Mouse (Mus musculus): ENCODE measurements around the gene Krt24. TPM values are rescaled to one million over a fixed set of nuclear protein-coding genes. Genes with fewer than 3 reads are reported as not detected.
A peak's percentile ranks its signal among the peaks of the same experiment; 100 is the strongest.

Gene Krt24
- polyA plus RNA-seq, 1 experiment, result 0.15 TPM

DNA sequence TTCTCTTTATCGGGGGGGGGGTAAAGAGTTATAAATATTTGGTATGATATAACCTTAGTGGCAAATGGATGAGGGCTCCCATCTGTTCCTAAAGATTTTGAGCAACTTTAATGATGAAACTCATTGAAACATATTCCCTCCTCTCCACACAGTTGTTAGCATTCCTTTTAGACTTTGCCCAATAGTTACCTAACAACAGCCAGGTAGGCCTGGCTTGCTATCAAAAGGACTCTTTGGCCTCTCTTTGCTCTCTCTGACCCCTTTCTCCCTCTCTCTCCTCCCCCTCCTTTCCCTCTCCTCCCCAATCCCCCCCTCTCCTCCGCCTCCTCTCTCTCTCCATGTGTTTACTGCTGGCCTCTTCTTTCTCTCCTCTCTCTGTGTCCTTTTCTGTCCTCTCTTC lies 29.5 kb upstream of the Krt24 start:
- TF ChIP-seq POLR2A (IDR thresholded peaks at IDR 0.05; ENCODE audit: control insufficient read depth, low read depth, low read length) (no peak), CTCF (IDR thresholded peaks at IDR 0.05; ENCODE audit: control insufficient read depth, insufficient read depth, insufficient replicate concordance, low read depth, low read length) (no peak)
- no peaks in the 10 kb centered on the region for H3K4me1 ChIP-seq (ENCODE audit: control insufficient read depth, insufficient read depth, low read length)
- no peak overlapping the region for H3K27ac ChIP-seq (ENCODE audit: control insufficient read depth, insufficient read depth, low read depth, low read length)
- no peak overlapping the region for H3K4me3 ChIP-seq (ENCODE audit: control insufficient read depth, low read depth, low read length)
- H3K27me3 ChIP-seq (ENCODE audit: control insufficient read depth, insufficient read depth, low read length), result no peaks in the 10 kb centered on the region
- H3K36me3 ChIP-seq (ENCODE audit: control insufficient read depth, insufficient read depth, low read length), result no peaks in the 10 kb centered on the region

DNA sequence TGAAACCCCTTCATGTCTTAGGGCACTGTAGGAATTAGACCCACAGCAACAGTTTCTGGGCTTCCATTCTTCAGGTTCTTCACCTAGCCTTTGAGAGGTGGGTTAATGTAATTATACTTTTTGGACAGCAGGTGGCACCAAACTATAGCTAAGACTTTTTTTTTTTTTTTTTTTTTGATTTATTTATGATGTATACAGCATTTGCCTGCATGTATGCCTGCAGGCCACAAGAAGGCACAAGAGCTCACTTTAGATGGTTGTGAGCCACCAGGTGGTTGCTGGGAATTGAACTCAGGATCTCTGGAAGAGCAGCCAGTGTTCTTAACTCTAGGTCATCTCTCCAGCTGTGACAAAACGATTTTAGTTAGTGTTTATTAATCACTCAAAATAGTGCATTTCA lies 25.8 kb upstream of the Krt24 start:
- Histone ChIP-seq H3K4me3 (ENCODE audit: control insufficient read depth, low read depth, low read length) (no peak overlapping the region), H3K27ac (ENCODE audit: control insufficient read depth, insufficient read depth, low read depth, low read length) (no peak overlapping the region), H3K27me3 (ENCODE audit: control insufficient read depth, insufficient read depth, low read length) (no peaks in the 10 kb centered on the region), H3K36me3 (ENCODE audit: control insufficient read depth, insufficient read depth, low read length) (no peaks in the 10 kb centered on the region), H3K4me1 (ENCODE audit: control insufficient read depth, insufficient read depth, low read length) (no peaks in the 10 kb centered on the region)
- TF ChIP-seq POLR2A (IDR thresholded peaks at IDR 0.05; ENCODE audit: control insufficient read depth, low read depth, low read length), result no peak
- no peak for TF ChIP-seq CTCF (IDR thresholded peaks at IDR 0.05; ENCODE audit: control insufficient read depth, insufficient read depth, insufficient replicate concordance, low read depth, low read length)

DNA sequence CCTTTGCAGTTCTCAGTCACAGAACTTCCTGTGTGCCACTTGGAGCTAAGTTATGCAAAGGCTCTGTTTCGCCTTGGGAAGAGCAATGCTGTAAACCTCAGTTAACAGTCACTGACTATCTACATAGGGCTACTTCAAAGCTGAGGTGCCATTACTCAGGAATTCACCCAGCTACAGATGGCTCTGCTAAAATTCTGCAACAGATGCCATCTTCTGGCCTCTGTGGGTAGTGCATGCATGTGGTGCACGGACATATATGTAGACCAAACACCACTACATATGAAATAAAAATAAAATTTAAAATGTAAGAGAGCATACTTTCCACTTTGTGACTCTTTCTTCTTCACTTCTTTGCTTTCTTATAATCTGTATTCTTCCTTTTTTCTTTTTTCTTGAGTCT lies 22.5 kb upstream of the Krt24 start:
- Histone ChIP-seq H3K4me3 (ENCODE audit: control insufficient read depth, low read depth, low read length) (no peak overlapping the region), H3K27ac (ENCODE audit: control insufficient read depth, insufficient read depth, low read depth, low read length) (no peak overlapping the region), H3K27me3 (ENCODE audit: control insufficient read depth, insufficient read depth, low read length) (no peaks in the 10 kb centered on the region), H3K4me1 (ENCODE audit: control insufficient read depth, insufficient read depth, low read length) (no peaks in the 10 kb centered on the region), H3K36me3 (ENCODE audit: control insufficient read depth, insufficient read depth, low read length) (no peaks in the 10 kb centered on the region)
- TF ChIP-seq CTCF (IDR thresholded peaks at IDR 0.05; ENCODE audit: control insufficient read depth, insufficient read depth, insufficient replicate concordance, low read depth, low read length) (no peak), POLR2A (IDR thresholded peaks at IDR 0.05; ENCODE audit: control insufficient read depth, low read depth, low read length) (no peak)

DNA sequence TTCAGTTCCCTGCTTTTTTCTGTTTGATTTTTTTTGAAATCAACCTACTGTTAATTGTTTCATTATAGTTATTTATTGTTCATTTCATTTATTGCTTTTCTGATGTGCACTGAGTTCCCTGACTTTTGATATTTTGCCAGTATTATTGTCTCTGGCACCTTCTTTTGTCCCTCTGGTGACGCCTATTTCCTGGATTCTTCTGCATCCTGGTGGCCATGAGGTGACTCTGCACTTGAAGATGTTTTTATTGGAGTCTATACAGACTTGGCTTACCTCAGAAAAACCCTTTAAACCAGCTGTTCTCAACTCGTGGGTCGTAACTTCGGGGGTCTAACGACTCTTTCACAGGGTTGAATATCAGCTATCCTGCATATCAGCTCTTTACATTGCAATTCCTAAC lies 10.0 kb upstream of the Krt24 start:
- no peaks in the 10 kb centered on the region for H3K27me3 ChIP-seq (ENCODE audit: control insufficient read depth, insufficient read depth, low read length)
- H3K4me3 ChIP-seq (ENCODE audit: control insufficient read depth, low read depth, low read length), result no peak overlapping the region
- H3K4me1 ChIP-seq (ENCODE audit: control insufficient read depth, insufficient read depth, low read length), result no peaks in the 10 kb centered on the region
- no peaks in the 10 kb centered on the region for H3K36me3 ChIP-seq (ENCODE audit: control insufficient read depth, insufficient read depth, low read length)
- no peak overlapping the region for H3K27ac ChIP-seq (ENCODE audit: control insufficient read depth, insufficient read depth, low read depth, low read length)
- TF ChIP-seq CTCF (IDR thresholded peaks at IDR 0.05; ENCODE audit: control insufficient read depth, insufficient read depth, insufficient replicate concordance, low read depth, low read length) (no peak), POLR2A (IDR thresholded peaks at IDR 0.05; ENCODE audit: control insufficient read depth, low read depth, low read length) (no peak)

DNA sequence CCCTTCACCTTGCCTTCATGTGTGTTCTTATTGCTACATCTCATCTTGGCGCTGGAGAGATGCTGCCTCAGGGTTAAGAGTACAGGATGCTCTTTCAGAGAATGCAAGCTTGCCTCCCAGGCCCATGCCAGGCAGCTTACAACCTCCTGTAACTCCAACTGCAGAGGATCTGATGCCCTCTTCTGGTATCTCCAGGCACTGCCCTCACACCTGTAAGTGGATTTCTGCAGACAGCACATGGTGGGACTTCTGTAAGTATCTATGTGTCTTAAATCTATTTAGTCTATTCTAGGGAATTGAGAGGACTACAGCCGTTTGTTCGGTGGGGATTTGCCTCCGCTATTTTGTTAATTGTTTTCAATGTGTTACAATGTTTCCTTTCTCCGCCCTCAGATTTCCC lies 7.8 kb upstream of the Krt24 start:
- peak; percentile 42; the same call in 1 of the 2 replicates for TF ChIP-seq CTCF (IDR thresholded peaks at IDR 0.05; ENCODE audit: control insufficient read depth, insufficient read depth, insufficient replicate concordance, low read depth, low read length)
- no peak for TF ChIP-seq POLR2A (IDR thresholded peaks at IDR 0.05; ENCODE audit: control insufficient read depth, low read depth, low read length)
- Histone ChIP-seq H3K4me1 (ENCODE audit: control insufficient read depth, insufficient read depth, low read length) (no peaks in the 10 kb centered on the region), H3K27ac (ENCODE audit: control insufficient read depth, insufficient read depth, low read depth, low read length) (no peak overlapping the region), H3K27me3 (ENCODE audit: control insufficient read depth, insufficient read depth, low read length) (no peaks in the 10 kb centered on the region), H3K4me3 (ENCODE audit: control insufficient read depth, low read depth, low read length) (no peak overlapping the region), H3K36me3 (ENCODE audit: control insufficient read depth, insufficient read depth, low read length) (no peaks in the 10 kb centered on the region)

DNA sequence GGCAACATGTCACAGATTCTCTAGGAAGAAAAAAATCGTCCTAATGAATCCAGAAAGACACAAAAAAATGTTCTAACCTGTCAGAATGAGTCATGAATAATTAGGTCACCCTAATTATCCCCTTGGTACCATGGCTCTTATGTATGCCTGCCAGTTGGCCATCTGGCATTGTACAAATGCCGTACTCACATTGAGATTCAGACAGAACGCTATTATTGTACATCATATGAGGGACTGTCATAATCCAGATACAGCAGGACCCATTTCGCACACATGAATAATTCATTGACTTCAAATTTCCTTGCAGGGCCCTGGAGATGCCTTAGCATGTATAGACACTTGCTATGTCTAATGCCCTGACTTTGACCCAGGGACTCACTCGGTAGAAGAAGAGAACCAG lies 1.1 kb downstream of the Krt24 start:
- Histone ChIP-seq H3K27ac (ENCODE audit: control insufficient read depth, insufficient read depth, low read depth, low read length) (no peak overlapping the region), H3K27me3 (ENCODE audit: control insufficient read depth, insufficient read depth, low read length) (no peaks in the 10 kb centered on the region), H3K36me3 (ENCODE audit: control insufficient read depth, insufficient read depth, low read length) (no peaks in the 10 kb centered on the region), H3K4me3 (ENCODE audit: control insufficient read depth, low read depth, low read length) (no peak overlapping the region), H3K4me1 (ENCODE audit: control insufficient read depth, insufficient read depth, low read length) (no peaks in the 10 kb centered on the region)
- no peak for TF ChIP-seq POLR2A (IDR thresholded peaks at IDR 0.05; ENCODE audit: control insufficient read depth, low read depth, low read length)

DNA sequence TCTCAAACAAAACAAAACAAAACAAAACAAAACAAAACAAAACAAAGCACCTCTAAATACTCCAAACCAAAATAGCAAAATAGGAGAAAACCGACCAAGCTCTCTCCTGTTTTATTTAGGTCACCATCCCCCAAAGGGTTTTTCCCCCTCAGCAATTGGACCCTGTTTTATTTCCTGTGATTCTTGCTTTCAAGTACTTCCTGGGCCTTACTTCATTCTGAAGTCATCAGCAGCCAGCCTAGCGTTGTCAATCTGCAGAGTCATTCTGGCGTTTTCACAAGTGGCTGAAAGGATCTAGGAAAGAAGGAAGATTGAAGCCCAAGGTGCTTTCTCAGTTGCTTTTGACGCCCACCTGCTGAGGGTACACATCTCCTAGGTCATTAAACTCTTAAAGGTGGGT lies 1.7 kb downstream of the Krt24 start:
- H3K4me1 ChIP-seq (ENCODE audit: control insufficient read depth, insufficient read depth, low read length), result no peaks in the 10 kb centered on the region

DNA sequence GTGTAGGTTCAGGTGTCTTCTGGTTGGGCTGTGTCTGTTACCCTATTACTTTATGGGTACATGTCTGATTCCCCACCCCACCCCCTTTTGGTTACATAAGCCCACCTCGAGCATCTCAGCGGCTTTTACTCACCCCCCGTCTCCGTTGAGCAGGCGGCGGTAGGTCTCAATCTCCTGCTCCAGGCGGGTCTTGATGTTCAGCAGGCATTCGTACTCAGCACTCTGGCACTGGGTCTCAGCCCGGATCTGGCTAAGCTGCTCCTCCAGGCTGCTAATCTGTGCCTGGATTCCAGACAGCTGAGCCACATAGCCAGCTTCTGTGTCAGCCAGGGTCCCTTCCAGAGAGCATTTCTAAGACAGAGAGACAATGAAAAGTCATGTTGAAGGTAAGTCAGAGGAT lies 3.9 kb downstream of the Krt24 start:
- Histone ChIP-seq H3K27ac (ENCODE audit: control insufficient read depth, insufficient read depth, low read depth, low read length) (no peak overlapping the region), H3K4me3 (ENCODE audit: control insufficient read depth, low read depth, low read length) (no peak overlapping the region)

More for the DNA sequence above, 1.7 kb downstream of the Krt24 start:
- H3K27ac ChIP-seq (ENCODE audit: control insufficient read depth, insufficient read depth, low read depth, low read length), result no peak overlapping the region
- H3K36me3 ChIP-seq (ENCODE audit: control insufficient read depth, insufficient read depth, low read length), result no peaks in the 10 kb centered on the region
- H3K4me3 ChIP-seq (ENCODE audit: control insufficient read depth, low read depth, low read length), result no peak overlapping the region
- H3K27me3 ChIP-seq (ENCODE audit: control insufficient read depth, insufficient read depth, low read length), result no peaks in the 10 kb centered on the region
- no peak for TF ChIP-seq POLR2A (IDR thresholded peaks at IDR 0.05; ENCODE audit: control insufficient read depth, low read depth, low read length)
- TF ChIP-seq CTCF (IDR thresholded peaks at IDR 0.05; ENCODE audit: control insufficient read depth, insufficient read depth, insufficient replicate concordance, low read depth, low read length), result no peak

More for the DNA sequence above, 3.9 kb downstream of the Krt24 start:
- TF ChIP-seq CTCF (IDR thresholded peaks at IDR 0.05; ENCODE audit: control insufficient read depth, insufficient read depth, insufficient replicate concordance, low read depth, low read length) (no peak), POLR2A (IDR thresholded peaks at IDR 0.05; ENCODE audit: control insufficient read depth, low read depth, low read length) (no peak)
- H3K27me3 ChIP-seq (ENCODE audit: control insufficient read depth, insufficient read depth, low read length), result no peaks in the 10 kb centered on the region
- no peaks in the 10 kb centered on the region for H3K36me3 ChIP-seq (ENCODE audit: control insufficient read depth, insufficient read depth, low read length)
- H3K4me1 ChIP-seq (ENCODE audit: control insufficient read depth, insufficient read depth, low read length), result no peaks in the 10 kb centered on the region
